Mouse (Mus musculus): ENCODE measurements around the gene Gm9821.

DNA sequence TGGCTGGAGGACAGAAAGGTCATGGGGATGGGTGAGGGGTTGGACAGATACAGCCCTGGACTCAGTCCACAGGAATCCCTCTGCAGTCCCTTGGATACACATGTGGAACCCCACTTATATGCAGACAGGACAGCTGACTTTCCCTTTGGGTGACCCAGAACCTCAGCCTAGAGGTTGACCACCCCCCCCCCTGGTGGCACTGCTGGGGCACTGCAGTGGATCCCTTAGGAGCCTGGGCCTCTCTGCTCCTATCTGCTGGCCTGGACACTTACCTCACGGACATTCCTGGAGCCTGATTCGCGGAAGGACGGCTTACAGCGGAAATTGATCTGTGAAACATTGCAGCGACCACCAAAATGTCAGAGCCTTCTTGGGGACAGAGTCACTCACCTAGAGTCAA is 3.1 kb upstream of the Gm9821 start:
- TF ChIP-seq POLR2AphosphoS2 (IDR thresholded peaks at IDR 0.05; ENCODE audit: low read length) = no peak
- no peak for TF ChIP-seq ETS1 (IDR thresholded peaks at IDR 0.05; ENCODE audit: low read depth, low read length)
- no peak for TF ChIP-seq TAL1 (IDR thresholded peaks at IDR 0.05; ENCODE audit: low read length)
- TF ChIP-seq EP300 (IDR thresholded peaks at IDR 0.05; ENCODE audit: low read depth in 1 of 2, low read length in 2 of 2) = no peak
- no peak for TF ChIP-seq NELFE (IDR thresholded peaks at IDR 0.05; ENCODE audit: low read depth, low read length)
- TF ChIP-seq MXI1 (IDR thresholded peaks at IDR 0.05; ENCODE audit: low read depth, low read length) = no peak
- TF ChIP-seq ZKSCAN1 (IDR thresholded peaks at IDR 0.05; ENCODE audit: low read depth, low read length) = no peak
- peak; percentile 53 to 69 (median 54) for TF ChIP-seq CTCF (IDR thresholded peaks at IDR 0.05 in 2 of 3, conservative IDR thresholded peaks at IDR 0.05 in 1 of 3; ENCODE audit: control insufficient read depth in 1 of 3, insufficient read depth in 1 of 3, low read depth in 2 of 3, low read length in 3 of 3, poor library complexity in 1 of 3, severe bottlenecking in 1 of 3)
- TF ChIP-seq POLR2A (IDR thresholded peaks at IDR 0.05; ENCODE audit: control insufficient read depth in 1 of 2, insufficient read depth in 1 of 2, low read depth in 1 of 2, low read length in 2 of 2, poor library complexity in 1 of 2) = peak in 1 of 2 experiments; percentile 39; a peak in 1 of 4 replicates
- TF ChIP-seq MAX (IDR thresholded peaks at IDR 0.05; ENCODE audit: low read length) = no peak
- peak; percentile 31; the same call in 1 of the 2 replicates for TF ChIP-seq SMC3 (IDR thresholded peaks at IDR 0.05; ENCODE audit: low read depth, low read length)

All from MEL (cell line).